Mouse (Mus musculus) lung, postnatal 0 days (tissue): ENCODE data around the gene Abcg4. TPM values are rescaled to one million over a fixed set of nuclear protein-coding genes. Genes with fewer than 3 reads are reported as not detected.
A peak's percentile ranks its signal among the peaks of the same experiment; 100 is the strongest.

ENCODE experiments used
- ATAC-seq: fragments of 200-750 bp; cut with Nextera tagmentation; 2 replicates; pipeline ENCODE4 v1.8.0; 2017; ENCODE audit warnings: moderate library complexity
- DNase-seq: peaks from one replicate; pipeline ENCODE4 v3.0.0-alpha.2; 2016; ENCODE audit warnings: low spot score
- H3K27ac ChIP-seq: fragments of 300-500 bp; sonication (generic); 2 replicates; pipeline ENCODE4 v1.5.1; 2014; ENCODE audit warnings: antibody characterized with exemption, mild to moderate bottlenecking, low read length, mixed read lengths
- H3K27me3 ChIP-seq: fragments of 300-500 bp; sonication (generic); replicated peaks from 2 replicates; pipeline ENCODE4 v1.6.1; 2014; ENCODE audit warnings: low read length, mixed read lengths; ENCODE audit not compliant: insufficient read depth
- H3K36me3 ChIP-seq: fragments of 300-500 bp; sonication (generic); 2 replicates; pipeline ENCODE4 v1.6.1; 2014; ENCODE audit warnings: low read length, mixed read lengths; ENCODE audit not compliant: insufficient read depth
- H3K4me1 ChIP-seq: fragments of 300-500 bp; sonication (generic); 2 replicates; pipeline ENCODE4 v1.6.1; 2014; ENCODE audit warnings: antibody characterized with exemption, low read depth, low read length, mixed read lengths; ENCODE audit not compliant: insufficient read depth
- H3K4me2 ChIP-seq: fragments of 300-500 bp; sonication (generic); replicated peaks from 2 replicates; pipeline ENCODE4 v1.6.1; 2014; ENCODE audit warnings: low read depth, mild to moderate bottlenecking, low read length, moderate library complexity, mixed read lengths
- H3K4me3 ChIP-seq: fragments of 300-500 bp; sonication (generic); 2 replicates; pipeline ENCODE4 v1.5.1; 2014; ENCODE audit warnings: low read depth, low read length
- H3K9ac ChIP-seq: fragments of 300-500 bp; sonication (generic); replicated peaks from 2 replicates; pipeline ENCODE4 v1.6.1; 2014; ENCODE audit warnings: low read depth, mild to moderate bottlenecking
- H3K9me3 ChIP-seq: fragments of 300-500 bp; sonication (generic); 2 replicates; pipeline ENCODE4 v1.6.1; 2016; ENCODE audit warnings: low read length, mixed read lengths
- CTCF ChIP-seq: IDR thresholded peaks from 2 replicates; pipeline ENCODE4 v1.5.1; 2016; ENCODE audit warnings: antibody characterized with exemption, mild to moderate bottlenecking
- EP300 ChIP-seq: IDR thresholded peaks from 2 replicates; pipeline ENCODE4 v1.6.1; 2016; ENCODE audit warnings: antibody characterized with exemption, mild to moderate bottlenecking, control low read depth
- WGBS: fragments of 180-500 bp; shearing (Covaris S2); extraction: QIAGEN DNeasy Blood & Tissue Kit; methylation state at CpG from one replicate; pipeline ENCODE4 v1.1.7; 2014; 5-methylcytosine and 5-hydroxymethylcytosine counted together
- microRNA-seq: library from miRNA; unstranded; fragments of <30 nt; microRNA quantifications from one replicate; pipeline ENCODE4, GENCODE M21; 2016
- polyA plus RNA-seq: library from polyadenylated mRNA; unstranded; fragments of >200 nt; fragmentation: Nextera tagmentation; extraction: Ambion mirVana; gene quantifications from 2 replicates; pipeline ENCODE4 v1.2.1, GENCODE M21; 2015

The Abcg4 gene
- polyA plus RNA-seq, 1 experiment from 2014 or later, result 0.47 TPM

DNA sequence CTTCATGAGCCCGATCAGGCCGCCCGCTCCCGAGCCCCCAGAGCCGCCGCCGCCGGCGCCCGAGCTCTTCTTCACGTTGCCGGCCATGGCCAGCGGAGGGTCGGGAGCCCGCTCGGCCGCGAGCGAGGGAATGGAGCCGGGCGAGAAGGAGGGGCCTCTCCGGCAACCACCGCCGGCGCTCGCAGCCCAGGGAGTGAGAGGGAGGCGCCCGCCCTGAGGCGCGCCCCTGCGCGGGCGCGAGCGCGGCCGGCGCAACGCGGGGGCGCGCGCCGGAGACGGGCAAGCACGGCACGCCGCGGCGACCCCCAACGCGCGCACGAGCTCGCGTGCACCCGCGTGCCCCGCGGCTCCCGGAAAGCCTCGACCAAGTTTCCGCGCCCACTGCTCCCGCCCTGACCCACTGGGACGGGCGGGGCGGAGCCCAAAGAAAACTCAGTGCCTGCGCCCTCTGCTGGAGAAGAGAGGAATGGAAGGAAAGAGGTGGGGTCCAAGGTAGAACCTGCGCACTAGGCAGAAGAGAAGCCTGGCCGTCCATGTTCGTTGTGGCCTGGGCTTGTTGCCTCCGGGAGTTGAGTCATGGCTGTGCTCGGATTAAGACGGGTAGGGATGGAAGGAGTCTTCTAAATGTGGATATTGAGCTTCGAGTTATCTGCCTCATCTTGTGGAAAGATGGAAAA, 54.5 kb downstream of the Abcg4 start, which contains the start of gene Cbl:
TSS of gene Cbl (minus strand) at position 248 of the 677 bp plus-strand sequence.
- Histone ChIP-seq H3K9ac (peak within 1 kb of the TSS; percentile 85), H3K4me3 (peak within 1 kb of the TSS; percentile 94), H3K4me2 (peak within 1 kb of the TSS; percentile 73), H3K27ac (peak within 1 kb of the TSS; percentile 90), H3K4me1 (0 out of 2 replicates have a peak, but pooled peaks cover 6% of the 10 kb centered on the region), H3K36me3 (no peaks in the 10 kb centered on the region), H3K27me3 (no peaks in the 10 kb centered on the region), H3K9me3 (no peaks in the 10 kb centered on the region)
- TF ChIP-seq CTCF (peak; percentile 98), EP300 (0 out of 2 replicates have a peak, but pooled peaks have one; percentile 13)
- 2% methylated on average over 54 of the region's 76 CpGs for WGBS
- ATAC-seq, result peak; percentile 96
- peak; percentile 98 for DNase-seq

DNA sequence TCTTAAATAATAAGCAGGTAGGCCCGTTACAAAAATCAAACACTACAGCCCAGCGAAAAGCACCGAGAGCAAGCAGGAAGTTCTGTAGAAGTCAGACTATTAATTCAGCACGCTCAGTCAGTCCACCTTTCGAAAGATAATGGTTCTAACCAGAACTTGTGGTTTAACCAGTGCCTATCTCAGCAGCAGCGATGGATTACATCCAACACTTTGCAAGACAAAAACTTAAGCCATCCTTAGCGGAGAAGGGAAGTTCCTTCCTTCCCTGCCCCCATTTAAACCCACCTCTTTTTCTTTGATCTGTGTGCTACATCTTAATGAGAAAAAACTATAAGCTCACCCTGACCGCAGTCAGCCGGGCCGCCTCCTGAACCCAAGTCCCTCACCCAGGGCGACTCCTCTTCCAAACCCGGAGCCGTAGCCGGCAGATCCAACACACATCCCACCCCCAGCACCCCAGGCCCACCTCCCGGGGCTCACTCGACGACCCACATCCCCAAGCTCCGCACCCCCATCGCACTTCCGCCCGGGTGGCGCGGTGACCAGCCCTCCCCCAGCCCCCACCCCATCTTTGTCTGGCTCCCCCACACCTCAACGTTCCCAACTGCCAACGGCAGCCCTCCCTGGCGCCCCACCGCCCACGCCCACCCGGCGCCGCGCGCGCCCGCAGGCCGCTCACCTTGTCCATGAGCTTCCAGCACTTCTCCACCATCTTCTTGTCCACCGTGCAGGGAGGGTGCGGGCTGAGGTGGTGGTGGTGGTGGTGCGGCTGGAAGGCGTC, 55.2 kb downstream of the Abcg4 start:
- Histone ChIP-seq H3K4me1 (0 out of 2 replicates have a peak, but pooled peaks cover 6% of the 10 kb centered on the region), H3K36me3 (no peaks in the 10 kb centered on the region), H3K4me2 (peak overlapping the region; percentile 73), H3K27me3 (no peaks in the 10 kb centered on the region), H3K4me3 (peak overlapping the region; percentile 94), H3K27ac (peak overlapping the region; percentile 90), H3K9ac (peak overlapping the region; percentile 85), H3K9me3 (no peaks in the 10 kb centered on the region)
- TF ChIP-seq EP300 (no peak), CTCF (no peak)
- ATAC-seq (peak; percentile 46), DNase-seq (peak; percentile 39)
- 2% methylated on average over 36 of the region's 40 CpGs for WGBS

DNA sequence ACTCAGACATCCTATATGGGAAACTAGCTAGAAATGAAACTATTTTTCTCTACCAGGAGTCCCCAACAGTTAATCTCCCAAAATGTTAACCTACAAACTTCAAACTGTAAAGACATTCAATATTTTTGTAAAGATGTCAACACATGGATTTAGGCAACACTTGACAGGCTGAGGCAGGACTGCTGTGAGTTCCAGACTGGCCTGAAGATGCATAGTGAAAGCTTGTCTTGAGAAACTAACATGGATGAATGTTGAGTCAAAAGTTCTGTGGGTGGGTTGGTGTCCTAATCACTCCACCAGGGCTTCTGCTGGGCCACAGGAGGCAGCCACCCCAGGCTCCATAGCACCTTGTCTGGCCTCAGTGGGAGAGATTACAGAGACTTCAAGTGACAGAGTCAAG, 56.8 kb downstream of the Abcg4 start:
- TF ChIP-seq CTCF (no peak), EP300 (no peak)
- H3K4me3 ChIP-seq, result no peak overlapping the region
- 0 out of 2 replicates have a peak, but pooled peaks cover 6% of the 10 kb centered on the region for H3K4me1 ChIP-seq
- H3K36me3 ChIP-seq, result no peaks in the 10 kb centered on the region
- no peak overlapping the region for H3K9ac ChIP-seq
- ATAC-seq (no peak), DNase-seq (no peak)
- no peaks in the 10 kb centered on the region for H3K27me3 ChIP-seq
- no peak overlapping the region for H3K27ac ChIP-seq
- peak overlapping the region; percentile 73; the same call in 1 of the 2 replicates for H3K4me2 ChIP-seq
- no peaks in the 10 kb centered on the region for H3K9me3 ChIP-seq

DNA sequence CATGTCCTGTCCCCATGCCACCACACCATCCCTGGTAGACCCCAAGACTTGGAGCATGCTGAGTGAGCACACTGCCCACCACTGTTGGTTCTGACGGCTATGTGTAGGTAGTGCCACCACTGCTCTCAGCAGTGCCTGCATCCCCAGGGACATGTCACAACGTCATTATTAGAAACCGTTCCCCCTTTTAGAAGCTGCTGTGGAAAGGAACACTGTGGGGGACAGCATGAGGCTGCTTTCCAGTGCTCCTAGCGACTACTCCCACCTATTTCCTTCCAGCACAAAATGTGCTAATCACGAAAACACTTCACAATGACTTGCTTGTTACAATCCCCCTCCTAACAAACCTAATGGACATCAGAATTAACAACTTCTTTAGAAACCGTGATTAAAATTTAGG, 62.4 kb downstream of the Abcg4 start:
- Histone ChIP-seq H3K4me3 (no peak overlapping the region), H3K27ac (no peak overlapping the region), H3K27me3 (no peaks in the 10 kb centered on the region), H3K36me3 (no peaks in the 10 kb centered on the region), H3K4me2 (no peak overlapping the region), H3K9ac (no peak overlapping the region), H3K9me3 (no peaks in the 10 kb centered on the region), H3K4me1 (no peaks in the 10 kb centered on the region)
- TF ChIP-seq EP300, result no peak
- TF ChIP-seq CTCF, result no peak
- ATAC-seq (no peak), DNase-seq (no peak)
- 66% methylated on average over 6 of the region's 6 CpGs for WGBS

Small RNA genes lying within 50 kb of the gene (microRNA-seq; reads per million reads assigned to microRNA genes)
- gene Gm44335, result not detected

Other genes with a start within 250 kb of the Abcg4 start
- gene Thy1, start 245.2 kb downstream of the Abcg4 start, polyA plus RNA-seq, result 2.9 and 5.0 TPM in 2 replicates
- 11.0 TPM in 2 replicates for gene Usp2, start 221.6 kb downstream of the Abcg4 start, polyA plus RNA-seq
- 0.08 TPM in 1 of 2 replicates, not detected in the other for gene Mfrp, start 186.9 kb downstream of the Abcg4 start, polyA plus RNA-seq
- gene C1qtnf5, start 181.4 kb downstream of the Abcg4 start, polyA plus RNA-seq, result 9.8 and 10.3 TPM in 2 replicates
- 0.29 and 0.30 TPM in 2 replicates for gene Gm49380, start 175.1 kb downstream of the Abcg4 start, polyA plus RNA-seq
- 18.8 and 19.0 TPM in 2 replicates for gene Rnf26, start 175.1 kb downstream of the Abcg4 start, polyA plus RNA-seq
- 113 and 116 TPM in 2 replicates for gene Mcam, start 154.1 kb downstream of the Abcg4 start, polyA plus RNA-seq
- 6.8 and 9.3 TPM in 2 replicates for gene Cbl, start 54.6 kb downstream of the Abcg4 start, polyA plus RNA-seq
- gene Ccdc153, start 47.9 kb downstream of the Abcg4 start, polyA plus RNA-seq, result 59.6 and 60.0 TPM in 2 replicates
- 0.13 TPM in 1 of 2 replicates, not detected in the other for gene Pdzd3, start 37.1 kb downstream of the Abcg4 start, polyA plus RNA-seq
- gene Nlrx1, start 20.0 kb downstream of the Abcg4 start, polyA plus RNA-seq, result 9.4 and 10.1 TPM in 2 replicates
- 10.0 and 11.3 TPM in 2 replicates for gene Hinfp, start 17.1 kb upstream of the Abcg4 start, polyA plus RNA-seq
- 8.1 and 10.3 TPM in 2 replicates for gene C2cd2l, start 31.7 kb upstream of the Abcg4 start, polyA plus RNA-seq
- 38.3 and 42.1 TPM in 2 replicates for gene Dpagt1, start 37.4 kb upstream of the Abcg4 start, polyA plus RNA-seq
- 50.0 and 52.7 TPM in 2 replicates for gene H2afx, start 46.1 kb upstream of the Abcg4 start, polyA plus RNA-seq
- gene Hmbs, start 55.6 kb upstream of the Abcg4 start, polyA plus RNA-seq, result 57.5 and 59.3 TPM in 2 replicates
- gene Vps11, start 73.1 kb upstream of the Abcg4 start, polyA plus RNA-seq, result 24.5 and 26.1 TPM in 2 replicates
- gene Hyou1, start 90.9 kb upstream of the Abcg4 start, polyA plus RNA-seq, result 11.1 and 11.4 TPM in 2 replicates
- gene Slc37a4, start 108.2 kb upstream of the Abcg4 start, polyA plus RNA-seq, result 14.7 and 17.7 TPM in 2 replicates
- gene Rps25, start 118.5 kb upstream of the Abcg4 start, polyA plus RNA-seq, result 1,758 and 2,031 TPM in 2 replicates
- gene Trappc4, start 119.0 kb upstream of the Abcg4 start, polyA plus RNA-seq, result 133 and 136 TPM in 2 replicates
- 24.2 and 24.5 TPM in 2 replicates for gene Ccdc84, start 130.0 kb upstream of the Abcg4 start, polyA plus RNA-seq
- gene Foxr1, start 152.5 kb upstream of the Abcg4 start, polyA plus RNA-seq, result not detected in 2 replicates
- 2.2 and 2.3 TPM in 2 replicates for gene Upk2, start 166.4 kb upstream of the Abcg4 start, polyA plus RNA-seq
- 10.7 and 12.3 TPM in 2 replicates for gene Bcl9l, start 194.2 kb upstream of the Abcg4 start, polyA plus RNA-seq